Mouse (Mus musculus) MEL (cell line): ENCODE data around the gene Rpl38.

Source experiments
- CTCF ChIP-seq, 3 experiments: IDR thresholded peaks in 2 of 3; conservative IDR thresholded peaks in 1 of 3; 2 replicates each; pipeline ENCODE4 v1.5.1; 2011 to 2012; ENCODE audit warnings: low read length in 3 of 3, low read depth in 2 of 3, mild to moderate bottlenecking in 2 of 3, improper control_type of control experiment in 1 of 3, inconsistent platforms in 1 of 3, mixed read lengths in 1 of 3, moderate library complexity in 1 of 3; ENCODE audit not compliant: control insufficient read depth in 1 of 3, insufficient read depth in 1 of 3, poor library complexity in 1 of 3, severe bottlenecking in 1 of 3
- GABPA ChIP-seq: IDR thresholded peaks from 2 replicates; pipeline ENCODE4 v1.6.1; 2012; ENCODE audit warnings: low read depth, mild to moderate bottlenecking, inconsistent platforms, low read length, improper control_type of control experiment, moderate library complexity
- HCFC1 ChIP-seq: IDR thresholded peaks from 2 replicates; pipeline ENCODE4 v1.6.1; 2012; ENCODE audit warnings: low read depth, mild to moderate bottlenecking, inconsistent platforms, low read length, improper control_type of control experiment, moderate library complexity
- MXI1 ChIP-seq: IDR thresholded peaks from 2 replicates; pipeline ENCODE4 v1.6.1; 2011; ENCODE audit warnings: mild to moderate bottlenecking, low read depth, low read length, improper control_type of control experiment
- POLR2AphosphoS2 ChIP-seq: IDR thresholded peaks from 2 replicates; pipeline ENCODE4 v1.6.1; 2011; ENCODE audit warnings: low read length, improper control_type of control experiment
- TAL1 ChIP-seq: IDR thresholded peaks from 2 replicates; pipeline ENCODE4 v1.6.1; 2012; ENCODE audit warnings: mild to moderate bottlenecking, inconsistent platforms, low read length, moderate library complexity, mixed read lengths

- TF ChIP-seq GABPA (no peak), CTCF (IDR thresholded peaks at IDR 0.05 in 2 of 3, conservative IDR thresholded peaks at IDR 0.05 in 1 of 3; ENCODE audit: control insufficient read depth in 1 of 3, insufficient read depth in 1 of 3, low read depth in 2 of 3, low read length in 3 of 3, poor library complexity in 1 of 3, severe bottlenecking in 1 of 3) (no peak), HCFC1 (no peak), TAL1 (no peak), MXI1 (no peak), POLR2AphosphoS2 (no peak)
These were observed 29.6 kb upstream of the Rpl38 start for GRCm38 (mm10) chr11:114638647-114639290.
